Mouse (Mus musculus): ENCODE data around the gene Arrdc4.

Arrdc4 gene

DNA sequence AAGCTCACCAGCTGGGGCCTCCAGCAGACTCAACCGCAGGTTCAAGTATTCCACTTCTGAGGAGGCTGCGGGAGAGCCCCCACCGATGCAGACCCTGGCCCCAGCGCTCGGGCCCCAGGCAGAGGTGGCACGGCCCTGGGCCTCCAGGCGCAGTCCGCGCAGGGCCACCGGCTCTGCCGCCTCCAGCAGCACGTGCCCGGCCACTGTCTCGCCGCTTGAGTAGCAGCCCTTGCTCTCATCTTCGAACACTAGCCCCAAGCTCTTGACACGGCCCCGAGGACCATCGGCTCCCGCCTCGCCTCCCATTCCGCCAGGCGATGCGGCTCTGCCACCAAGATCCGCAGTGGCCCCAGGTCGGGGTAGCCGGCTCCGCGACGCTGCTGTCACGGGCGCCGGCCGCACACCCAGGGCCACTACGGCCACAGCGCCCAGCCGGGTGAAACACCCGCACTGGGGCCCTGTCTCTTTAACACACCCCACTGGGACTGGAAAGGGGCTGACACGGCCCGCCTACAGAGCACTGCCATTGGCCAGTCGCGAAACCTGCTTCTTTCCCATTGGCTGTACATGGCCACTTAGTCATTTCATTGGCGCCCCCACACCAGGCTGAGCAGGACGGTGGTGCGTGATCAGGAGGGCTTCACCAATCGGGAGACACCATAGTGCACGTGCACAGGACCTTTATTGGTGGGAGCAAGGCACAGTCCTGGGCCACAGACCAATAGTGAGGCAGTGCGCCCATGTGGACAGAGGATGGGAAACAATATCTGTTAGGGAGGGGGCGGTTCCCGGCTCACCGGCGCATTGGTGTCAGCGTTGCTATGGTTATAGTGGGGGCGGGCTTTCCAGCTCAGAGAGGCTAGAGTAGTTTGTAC, at the start of gene Arrdc4:
Gene Arrdc4, minus strand, starts transcription at position 481 of the 875 bp plus-strand sequence.
- DNase-seq (ENCODE audit: low spot score in 2 of 2): peak; percentile 99 to 100

- DNase-seq (ENCODE audit: low spot score in 2 of 2): no peak
Measured at GRCm38 (mm10) chr7:68795578-68795977, 46.5 kb upstream of the Arrdc4 start.

- DNase-seq (ENCODE audit: low spot score in 2 of 2): no peak
Measured at GRCm38 (mm10) chr7:68788711-68789110, 39.7 kb upstream of the Arrdc4 start.

DNA sequence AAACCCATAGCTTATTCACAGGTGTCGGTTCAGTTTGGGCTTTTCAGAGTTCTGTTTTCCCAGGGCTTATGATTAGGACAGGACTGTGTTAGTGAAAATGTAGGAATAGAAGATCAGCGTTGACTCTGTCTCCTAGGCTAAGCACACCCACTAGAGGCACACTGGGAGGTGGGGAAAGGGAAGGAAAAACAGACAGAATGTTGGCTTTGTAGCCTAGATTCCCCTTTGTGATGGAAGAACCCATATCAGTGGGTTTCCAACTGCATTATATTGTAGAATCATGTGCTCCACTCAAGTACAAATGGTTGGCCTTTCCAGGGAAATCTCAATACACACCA, 22.7 kb upstream of the Arrdc4 start:
- DNase-seq (ENCODE audit: low spot score in 2 of 2): no peak

DNA sequence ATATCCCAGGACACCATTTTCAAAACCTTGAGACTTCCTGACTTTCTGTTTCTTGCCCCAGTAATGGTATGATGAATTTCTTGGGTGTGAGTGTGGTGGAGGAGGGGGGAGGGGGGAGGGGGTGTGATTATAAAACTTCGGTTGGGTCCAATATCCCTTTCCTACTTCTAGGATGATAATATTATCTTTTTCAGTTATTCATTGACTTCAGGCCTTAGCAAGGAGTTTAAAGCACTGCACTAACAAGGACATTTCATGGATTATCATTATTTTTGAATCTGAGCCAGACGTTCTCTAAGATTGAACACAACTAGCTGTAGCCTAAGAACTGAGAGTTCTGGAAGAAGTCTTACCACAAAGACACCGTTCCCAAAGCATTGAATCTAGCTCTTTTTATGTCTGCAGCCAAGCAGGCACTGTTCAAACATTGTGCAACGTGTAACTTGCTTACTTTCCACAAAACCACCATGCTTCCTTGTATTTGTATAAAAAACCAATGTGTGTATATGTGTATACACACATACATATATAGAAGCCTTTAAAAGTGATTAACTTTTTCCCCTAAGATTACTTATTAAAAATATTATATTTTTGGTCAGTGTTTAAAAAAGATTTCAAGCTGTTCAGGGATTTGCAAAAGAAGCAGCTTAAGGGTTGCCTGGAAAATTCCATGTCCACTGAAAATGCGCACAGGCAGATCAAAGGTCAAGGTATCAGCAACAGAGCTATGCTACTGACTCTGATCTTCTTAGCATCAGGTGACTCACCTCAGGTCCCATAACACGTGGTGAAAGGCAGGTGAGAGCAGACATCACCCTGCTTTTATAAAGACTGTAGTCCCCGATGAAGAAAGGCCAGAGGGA, 22.1 kb upstream of the Arrdc4 start:
- no peak for DNase-seq (ENCODE audit: low spot score in 2 of 2)

GRCm38 (mm10) chr7:68765926-68766325, 16.9 kb upstream of the Arrdc4 start:
- DNase-seq (ENCODE audit: low spot score in 2 of 2): no peak

- no peak for DNase-seq (ENCODE audit: low spot score in 2 of 2)
Measured at GRCm38 (mm10) chr7:68759148-68759724, 10.2 kb upstream of the Arrdc4 start.

DNA sequence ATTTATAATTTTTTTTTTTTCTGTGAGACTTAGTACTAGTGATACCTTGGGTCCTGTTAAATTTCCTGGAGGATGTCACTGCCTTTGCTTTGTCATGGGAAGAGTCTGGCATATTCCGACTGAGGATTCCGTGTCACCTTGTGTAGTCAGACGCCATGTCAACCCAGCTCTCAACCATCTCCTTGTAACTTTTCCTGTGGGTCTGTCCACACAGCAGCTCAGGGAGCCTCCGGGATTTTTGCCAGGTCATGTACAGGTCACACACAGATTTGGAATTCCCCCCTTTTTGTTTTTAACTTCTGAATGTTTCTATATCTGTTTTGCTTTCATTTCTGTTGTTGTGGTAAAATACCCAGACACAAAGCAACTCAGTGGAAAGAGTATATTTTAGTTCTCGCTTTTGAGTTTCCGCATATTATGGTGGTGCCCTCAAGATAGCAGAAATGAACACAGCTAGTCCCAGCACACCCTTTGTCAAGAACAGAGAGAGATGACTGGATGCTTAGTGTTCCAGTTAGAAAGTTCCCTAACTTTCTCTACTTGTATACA, 7.7 kb upstream of the Arrdc4 start:
- no peak for DNase-seq (ENCODE audit: low spot score in 2 of 2)

DNA sequence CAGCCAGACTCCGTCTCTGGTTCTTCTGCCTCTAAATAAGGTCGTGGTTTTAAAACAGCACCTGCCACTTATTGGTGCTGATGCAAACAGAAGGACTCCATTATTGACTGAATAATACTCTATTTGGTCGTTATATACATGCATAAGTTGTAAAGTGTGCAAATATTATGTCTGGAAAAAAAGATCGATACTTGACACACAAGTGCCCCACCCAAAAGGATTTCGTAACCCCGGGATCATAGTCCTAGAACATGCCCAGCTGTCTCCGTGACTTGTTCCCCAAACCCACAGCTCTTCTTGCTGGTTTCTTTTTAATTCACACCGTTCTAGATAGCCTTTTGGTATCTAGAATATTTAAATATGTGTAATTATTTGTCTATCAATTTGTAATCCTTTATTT, 878 bp upstream of the Arrdc4 start:
- DNase-seq (ENCODE audit: low spot score in 2 of 2): no peak

- DNase-seq (ENCODE audit: low spot score in 2 of 2): peak; percentile 57 to 73
Measured at GRCm38 (mm10) chr7:68748361-68748760, 680 bp downstream of the Arrdc4 start.

GRCm38 (mm10) chr7:68744616-68745015, 4.4 kb downstream of the Arrdc4 start:
- no peak for DNase-seq (ENCODE audit: low spot score in 2 of 2)

- DNase-seq (ENCODE audit: low spot score in 2 of 2): no peak
Measured at GRCm38 (mm10) chr7:68744206-68744605, 4.8 kb downstream of the Arrdc4 start.

DNA sequence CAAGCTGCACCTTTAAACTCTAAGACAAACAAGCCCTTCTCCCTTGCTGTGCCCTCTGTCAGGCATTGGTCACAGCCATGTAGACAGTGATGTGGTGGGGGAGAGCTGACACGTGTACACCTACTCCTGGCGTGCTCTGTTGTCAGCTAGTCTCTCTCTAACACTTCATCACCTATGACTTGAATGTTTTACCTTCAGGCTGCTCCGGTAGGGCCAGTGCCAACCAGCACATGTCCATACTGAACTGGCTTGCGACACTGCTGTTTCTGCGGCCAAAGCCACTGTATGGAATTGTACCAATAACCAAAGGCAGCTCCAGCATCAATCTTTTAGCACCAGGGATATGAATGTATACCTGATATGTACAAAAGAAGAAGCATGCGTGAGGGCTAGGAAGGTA, 8.3 kb downstream of the Arrdc4 start:
- DNase-seq (ENCODE audit: low spot score in 2 of 2): no peak

- DNase-seq (ENCODE audit: low spot score in 2 of 2): no peak
Measured at GRCm38 (mm10) chr7:68738676-68739399, 10.2 kb downstream of the Arrdc4 start.

DNA sequence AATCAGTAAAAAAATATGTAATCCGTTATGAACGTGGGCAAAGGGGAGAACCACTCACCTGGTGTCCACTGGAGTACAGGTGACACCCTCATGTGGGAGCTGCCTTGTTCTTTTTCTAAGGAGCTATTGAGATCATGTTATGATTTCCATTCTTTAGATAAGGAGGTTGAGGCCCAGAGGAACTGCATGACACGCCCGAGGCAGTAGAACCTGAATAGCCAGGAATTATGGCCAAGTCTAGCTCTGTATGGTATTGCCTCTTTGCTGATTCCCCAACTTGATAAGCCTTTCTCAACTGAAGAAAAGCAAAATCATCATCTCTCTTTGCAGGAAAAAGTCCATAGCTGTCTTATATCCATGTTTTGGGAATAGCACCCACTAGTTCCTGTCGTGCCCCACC, 22.7 kb downstream of the Arrdc4 start:
- DNase-seq (ENCODE audit: low spot score in 2 of 2): no peak

GRCm38 (mm10) chr7:68724711-68725110, 24.3 kb downstream of the Arrdc4 start:
- DNase-seq (ENCODE audit: low spot score in 2 of 2): no peak

DNA sequence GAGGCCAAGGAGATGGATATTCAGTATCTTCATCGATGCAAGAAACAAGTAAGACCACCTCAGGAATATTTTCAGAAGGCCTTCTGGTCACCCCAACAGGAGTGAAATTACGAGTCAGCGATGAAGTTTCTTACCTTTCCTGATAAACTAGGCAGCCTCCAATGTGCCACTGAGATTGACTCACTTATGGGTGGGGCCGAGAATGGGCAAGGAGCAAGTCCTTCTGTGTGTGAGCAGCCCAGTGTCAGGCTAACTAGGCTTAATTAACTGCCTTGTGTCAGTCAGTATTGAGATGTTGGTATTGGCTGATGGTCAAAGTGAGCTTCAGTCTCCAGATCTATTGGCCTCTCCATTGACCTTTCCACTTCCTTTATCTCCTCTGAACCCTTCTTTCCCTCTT, 27.5 kb downstream of the Arrdc4 start:
- no peak for DNase-seq (ENCODE audit: low spot score in 2 of 2)

DNA sequence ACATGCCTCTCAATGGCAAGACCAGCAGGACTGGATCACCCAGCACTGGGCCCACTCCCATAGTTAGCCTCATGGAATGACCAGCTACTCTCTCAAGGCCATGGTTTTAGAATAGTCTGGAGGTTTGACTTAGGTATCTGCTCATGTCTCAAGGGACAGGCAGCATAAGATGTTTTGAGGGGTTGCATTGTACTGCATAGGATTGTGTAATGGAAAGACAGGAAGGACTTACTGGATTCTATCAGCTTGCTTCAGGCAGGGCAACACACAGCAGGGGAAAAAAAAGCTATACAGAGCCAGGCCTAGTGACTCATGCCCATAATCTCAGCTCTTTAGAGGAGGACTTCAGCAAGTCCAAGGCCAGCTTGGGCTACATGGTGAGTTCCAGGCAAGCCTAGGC, 31.1 kb downstream of the Arrdc4 start:
- DNase-seq (ENCODE audit: low spot score in 2 of 2): no peak

DNA sequence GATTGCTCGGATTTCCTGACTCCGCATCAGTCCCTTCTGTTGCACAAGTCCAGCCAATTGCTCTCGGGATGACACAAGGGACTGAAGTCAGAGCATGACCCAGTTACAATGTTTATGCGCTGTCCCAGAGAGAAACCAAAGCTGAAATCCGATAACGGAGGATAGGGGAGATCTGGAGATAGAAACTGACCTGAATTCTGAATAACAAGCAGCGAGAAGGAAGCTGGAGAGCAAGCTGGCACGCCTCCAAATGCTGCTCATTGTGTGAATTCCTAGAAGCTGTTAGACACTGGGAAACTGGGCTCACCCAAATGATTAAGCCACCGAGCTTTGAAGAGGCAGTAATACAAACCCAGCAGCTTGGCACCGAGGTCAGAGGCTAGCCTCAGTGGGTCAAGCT, 31.5 kb downstream of the Arrdc4 start:
- DNase-seq (ENCODE audit: low spot score in 2 of 2): peak; percentile 77 to 82

GRCm38 (mm10) chr7:68716926-68717325, 32.1 kb downstream of the Arrdc4 start:
- no peak for DNase-seq (ENCODE audit: low spot score in 2 of 2)

DNA sequence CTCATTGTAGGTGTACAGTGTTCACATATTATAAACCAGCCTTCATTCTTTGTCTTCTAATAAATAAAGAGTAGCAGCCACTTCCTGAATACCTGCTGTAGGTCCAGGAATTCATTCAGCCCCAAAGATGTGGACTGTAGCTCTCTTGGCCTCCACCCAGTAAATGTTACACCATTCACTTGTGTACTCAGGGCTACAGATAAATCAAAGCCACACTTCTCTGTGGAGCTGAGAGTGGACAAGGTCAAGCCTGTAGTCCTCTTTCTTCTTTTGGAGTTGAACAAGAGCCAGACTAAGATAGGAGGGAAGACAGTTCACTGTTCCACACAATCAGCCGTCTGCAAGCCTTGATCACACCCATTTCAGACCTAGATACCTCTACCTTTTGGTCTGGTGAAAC, 36.1 kb downstream of the Arrdc4 start:
- no peak for DNase-seq (ENCODE audit: low spot score in 2 of 2)

- DNase-seq (ENCODE audit: low spot score in 2 of 2): peak; percentile 57 to 66
Measured at GRCm38 (mm10) chr7:68712425-68712824, 36.6 kb downstream of the Arrdc4 start.

Measured in right cerebral cortex, postnatal 10 days (tissue).